Mouse (Mus musculus) adrenal gland, adult 10 weeks (tissue): Measurements from ENCODE around the gene Hc. TPM values are rescaled to one million over a fixed set of nuclear protein-coding genes. Genes with fewer than 3 reads are reported as not detected.

Source experiments
- polyA plus RNA-seq: library from polyadenylated mRNA; stranded (reverse); fragments of 350-450 nt; fragmentation: Illumina TruSeq; extraction: RNeasy Lipid Tissue Mini Kit (QIAGEN cat#74804); gene quantifications from one replicate; pipeline ENCODE4 v1.2.3, GENCODE M21; 2014; ENCODE audit warnings: low read depth, low replicate concordance

The Hc gene
- polyA plus RNA-seq = 1.3 TPM

DNA sequence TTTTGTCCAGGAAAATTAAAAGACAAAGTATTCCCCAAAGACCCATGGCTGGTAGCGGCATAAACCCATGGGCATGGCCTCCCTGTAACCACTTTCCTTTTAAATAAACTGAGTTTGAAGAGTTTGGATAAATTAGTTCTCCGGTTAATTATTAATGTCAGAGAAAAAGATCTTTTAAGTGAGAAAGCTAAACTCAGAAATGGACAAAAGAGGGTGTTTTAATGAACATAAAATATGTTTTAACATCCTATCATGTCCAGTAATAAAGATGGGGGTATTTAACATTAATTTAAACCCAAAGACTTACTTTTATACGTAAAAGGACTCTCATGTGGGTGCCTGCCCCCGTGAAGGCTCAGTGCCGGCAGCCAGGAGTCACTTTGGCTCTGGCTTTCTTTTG lies at the start of gene Hc:
Hc (minus strand) TSS at position 101 of the 400 bp plus-strand sequence.

DNA sequence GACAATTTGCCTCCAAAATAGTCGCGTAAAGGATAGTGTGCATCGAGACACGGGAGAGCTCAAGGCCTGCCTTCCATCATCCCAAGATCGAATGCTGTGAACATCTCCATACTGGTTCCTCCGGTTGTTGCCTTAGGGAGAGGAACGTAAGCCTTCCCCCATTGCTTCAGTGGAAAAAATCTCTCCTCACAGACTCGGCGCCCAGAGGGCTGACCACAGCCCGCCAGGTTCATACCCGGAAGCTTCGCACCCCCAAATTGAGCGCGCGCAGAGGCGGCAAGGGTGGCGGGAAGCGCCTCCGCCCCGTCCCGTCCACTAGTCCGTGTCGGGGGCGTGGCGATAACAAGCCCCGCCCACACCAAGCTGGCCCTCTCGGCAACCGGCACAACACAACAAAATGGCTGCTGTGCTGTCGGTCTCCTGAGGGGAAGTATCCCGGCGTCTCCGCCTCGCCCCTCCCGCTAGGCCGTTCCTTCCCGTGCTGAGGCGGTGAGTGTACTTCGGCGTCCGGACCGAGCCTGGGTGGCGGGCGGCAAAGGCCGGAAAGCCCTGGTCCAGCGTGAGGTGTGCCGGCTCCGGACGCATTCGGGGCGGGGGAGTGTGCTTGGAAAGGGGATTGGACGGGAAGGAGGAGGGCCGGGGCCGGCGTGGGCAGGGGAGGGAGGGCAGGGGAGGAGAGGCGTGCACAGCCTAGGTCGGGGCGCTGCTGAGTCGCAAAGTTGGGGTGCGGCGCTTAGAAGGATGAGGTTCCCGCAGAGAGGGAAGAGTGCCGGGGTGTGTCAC lies 48.1 kb upstream of the Hc start, which contains the start of gene Cntrl:
Cntrl (plus strand) TSS at position 352 of the 783 bp plus-strand sequence.

GRCm38 (mm10) chr2:35101443-35101842 lies 40.2 kb upstream of the Hc start, which contains the start of gene AI182371:
TSS of gene AI182371 (minus strand) at chr2:35101543.

GRCm38 (mm10) chr2:34961481-34962036 lies 99.7 kb downstream of the Hc start, which contains the start of gene Traf1:
TSS of gene Traf1 (minus strand) at chr2:34961772.

Other genes starting within 250 kb of the Hc start
- gene Fbxw2, start 235.1 kb downstream of the Hc start, polyA plus RNA-seq = 127 TPM
- not detected for gene Gm34653, start 228.4 kb downstream of the Hc start, polyA plus RNA-seq
- not detected for gene Cutal, start 187.0 kb downstream of the Hc start, polyA plus RNA-seq
- 72.4 TPM for gene Psmd5, start 186.5 kb downstream of the Hc start, polyA plus RNA-seq
- gene Phf19, start 147.4 kb downstream of the Hc start, polyA plus RNA-seq = 2.0 TPM
- gene Traf1, start 99.7 kb downstream of the Hc start, polyA plus RNA-seq = 1.7 TPM
- 0.93 TPM for gene AI182371, start 40.1 kb upstream of the Hc start, polyA plus RNA-seq
- 32.0 TPM for gene Cntrl, start 48.1 kb upstream of the Hc start, polyA plus RNA-seq
- gene Rab14, start 139.7 kb upstream of the Hc start, polyA plus RNA-seq = 542 TPM
- gene Gsn, start 194.9 kb upstream of the Hc start, polyA plus RNA-seq = 22.3 TPM